Mouse (Mus musculus) frontal cortex, adult (tissue): ENCODE data around the gene Smarcd3.

Source experiments
- ATAC-seq: cut with Nextera tagmentation; 2 replicates; pipeline ENCODE4 v1.9.2; 2017; ENCODE audit warnings: mild to moderate bottlenecking, moderate library complexity, mixed read lengths; ENCODE audit not compliant: low TSS enrichment

Smarcd3 gene

DNA sequence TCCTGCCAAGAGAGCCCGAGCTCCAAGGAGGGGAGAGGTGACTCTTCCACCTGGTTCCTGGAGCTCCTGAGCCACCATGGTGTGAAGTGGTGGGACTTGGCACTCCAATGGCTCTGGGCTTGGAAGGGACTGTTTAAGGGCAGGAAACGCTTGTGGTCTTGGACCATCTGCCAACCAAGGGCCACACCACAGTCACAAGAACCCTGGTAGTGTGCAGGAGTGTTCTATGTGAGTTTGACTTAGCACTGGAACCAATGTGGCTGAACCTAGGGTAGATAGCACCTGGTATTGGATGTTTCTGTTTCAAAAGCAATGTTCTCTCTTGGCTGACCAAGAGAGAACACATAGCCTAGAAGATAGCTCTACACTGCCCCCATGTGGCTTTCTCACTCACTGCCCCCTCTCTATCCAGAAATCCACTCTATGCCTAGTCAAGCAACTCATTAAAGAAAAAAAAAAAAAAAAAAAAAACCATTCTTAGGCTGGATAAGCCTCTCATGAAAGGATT is 26.9 kb downstream of the Smarcd3 start:
- ATAC-seq: peak; percentile 49

DNA sequence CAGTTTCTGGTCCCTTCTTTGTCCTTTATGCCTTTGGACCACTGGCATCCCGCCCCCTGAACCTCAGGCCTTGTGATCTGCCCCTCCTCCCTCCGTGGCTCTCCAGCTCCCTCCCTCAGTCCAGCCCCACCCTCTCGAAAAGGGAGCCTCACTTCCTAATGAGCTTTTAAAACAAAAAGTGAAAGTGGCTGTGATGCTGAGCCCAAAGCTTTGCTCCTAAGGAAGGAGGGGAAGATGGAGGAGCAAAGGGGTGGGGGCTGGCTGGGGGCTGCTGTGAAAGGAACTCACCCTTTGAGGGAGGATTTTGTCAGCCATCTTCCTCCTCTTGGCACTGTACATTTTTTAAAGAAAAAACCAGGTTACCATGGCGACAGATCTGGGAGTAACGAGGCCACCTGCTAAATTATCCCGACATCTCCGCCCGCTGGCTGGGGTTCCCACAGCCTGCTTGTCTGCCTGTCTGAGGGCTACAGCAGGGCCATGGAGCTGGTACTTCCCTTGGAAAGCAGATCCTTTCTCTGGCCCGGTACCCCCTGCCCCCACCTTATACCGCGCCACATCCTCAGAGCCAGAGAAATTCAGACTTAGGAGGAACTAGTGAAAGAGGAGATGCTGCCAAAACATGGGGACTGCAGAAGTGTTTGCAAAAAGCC is 27.6 kb downstream of the Smarcd3 start:
- ATAC-seq: peak; percentile 53

DNA sequence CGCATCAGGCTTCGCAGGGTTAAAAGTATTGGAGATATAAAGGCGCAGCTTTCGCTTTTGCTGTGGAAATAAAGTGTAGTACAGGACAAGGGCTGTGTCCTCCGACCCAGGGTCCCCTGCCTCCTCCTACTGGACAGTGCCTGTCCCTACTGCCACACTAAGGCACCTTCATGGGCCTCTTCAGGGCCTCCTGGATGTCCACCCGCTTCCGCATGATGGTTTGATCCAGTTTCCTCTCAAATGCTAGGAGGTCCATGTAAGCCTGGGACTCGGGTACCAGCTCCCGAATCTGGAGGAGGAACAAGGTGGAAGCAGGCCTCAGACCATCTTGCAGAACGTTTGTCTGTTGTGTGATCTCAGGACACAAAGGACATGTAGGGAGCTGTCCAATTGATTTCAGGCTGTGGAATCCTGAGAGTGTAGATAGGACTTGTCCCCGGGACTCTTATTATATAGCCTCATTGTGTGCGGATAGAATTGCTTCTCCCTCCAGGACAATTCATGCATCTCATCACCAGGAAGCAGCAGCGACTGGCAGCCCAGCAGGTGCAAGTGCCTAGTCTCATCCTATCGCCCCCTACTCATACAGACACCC is 28.3 kb downstream of the Smarcd3 start:
- ATAC-seq: no peak

GRCm38 (mm10) chr5:24595261-24595660 is 28.9 kb downstream of the Smarcd3 start:
- ATAC-seq: no peak

- ATAC-seq: no peak
Measured at GRCm38 (mm10) chr5:24594346-24594745, 29.9 kb downstream of the Smarcd3 start.

DNA sequence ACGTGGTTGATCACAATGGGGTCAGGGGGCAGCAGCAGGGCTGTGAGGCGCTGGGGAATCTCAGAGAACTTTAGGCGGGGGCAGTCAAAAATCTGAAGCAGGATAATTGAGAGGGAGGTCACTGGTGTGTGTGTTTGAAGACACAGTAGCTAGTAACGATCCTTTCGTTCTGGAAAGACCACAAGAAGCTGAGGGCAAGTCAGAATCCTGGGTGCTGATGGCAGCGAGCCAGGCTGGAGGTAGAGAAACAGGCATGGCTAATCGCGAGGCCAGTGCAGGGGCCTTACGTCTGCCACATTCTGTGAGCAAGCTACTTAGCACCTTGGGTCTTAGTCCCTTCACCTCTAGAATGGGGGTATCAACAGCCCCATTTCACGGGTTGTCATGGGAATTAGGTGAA is 30.3 kb downstream of the Smarcd3 start:
- no peak for ATAC-seq

- ATAC-seq: no peak
Measured at GRCm38 (mm10) chr5:24593230-24593629, 31.0 kb downstream of the Smarcd3 start.

DNA sequence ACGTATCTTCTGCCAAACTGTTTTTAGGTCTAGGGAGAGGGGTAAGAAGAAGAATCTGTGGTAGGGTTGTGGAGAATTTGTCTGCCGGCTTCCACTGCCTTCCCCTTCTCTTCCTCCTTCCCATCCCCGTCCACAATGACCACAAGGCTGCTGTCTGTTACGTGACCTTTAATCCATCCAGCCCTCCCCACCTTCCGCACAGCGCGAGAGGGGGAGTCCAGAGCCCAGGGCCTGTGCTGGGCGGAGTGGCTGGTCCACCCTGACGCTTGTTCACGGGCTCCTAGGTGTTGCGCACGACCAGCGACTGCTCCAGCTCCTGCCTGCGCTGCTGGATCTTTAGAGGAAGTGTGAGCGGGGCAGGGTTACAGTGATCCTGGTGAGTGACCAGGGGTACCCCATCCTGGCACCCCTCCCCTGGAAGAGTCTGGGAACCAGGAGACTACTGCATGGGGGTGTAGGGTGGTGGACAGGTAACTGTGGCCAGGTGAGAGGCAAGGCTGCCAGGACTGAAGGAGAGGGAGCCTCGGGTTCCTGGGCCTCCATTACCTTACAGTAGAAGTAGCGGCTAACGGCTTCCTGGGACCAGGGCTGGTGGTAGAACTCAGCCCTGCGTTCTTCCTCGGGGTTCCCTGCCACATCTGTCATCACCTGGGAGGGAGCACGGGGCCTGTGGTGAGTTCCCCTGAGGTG is 31.6 kb downstream of the Smarcd3 start:
- ATAC-seq: no peak

DNA sequence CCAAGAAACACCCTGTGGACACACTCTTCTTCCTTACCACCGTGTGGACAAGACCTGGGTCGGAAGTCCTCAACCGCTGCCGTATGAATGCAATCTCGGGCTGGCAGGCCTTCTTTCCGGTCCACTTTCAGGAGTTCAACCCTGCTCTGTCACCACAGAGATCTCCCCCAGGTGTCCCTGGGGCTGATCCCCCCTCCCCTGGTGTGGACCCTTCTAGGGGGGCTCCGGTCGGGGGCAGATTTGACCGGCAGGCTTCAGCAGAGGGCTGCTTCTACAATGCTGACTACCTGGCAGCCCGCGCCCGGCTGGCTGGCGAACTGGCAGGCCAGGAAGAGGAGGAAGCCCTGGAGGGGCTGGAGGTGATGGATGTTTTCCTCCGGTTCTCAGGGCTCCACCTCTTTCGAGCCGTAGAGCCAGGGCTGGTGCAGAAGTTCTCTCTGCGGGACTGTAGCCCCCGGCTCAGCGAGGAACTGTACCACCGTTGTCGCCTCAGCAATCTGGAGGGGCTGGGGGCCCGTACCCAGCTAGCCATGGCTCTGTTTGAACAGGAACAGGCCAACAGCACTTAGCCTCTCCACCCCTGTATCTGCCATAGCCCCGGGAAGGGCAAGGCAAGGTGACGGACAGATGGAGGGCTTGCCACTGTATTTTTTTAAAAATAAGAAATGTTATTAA is 32.3 kb downstream of the Smarcd3 start:
- ATAC-seq: no peak

GRCm38 (mm10) chr5:24591268-24591721 is 32.9 kb downstream of the Smarcd3 start:
- no peak for ATAC-seq

DNA sequence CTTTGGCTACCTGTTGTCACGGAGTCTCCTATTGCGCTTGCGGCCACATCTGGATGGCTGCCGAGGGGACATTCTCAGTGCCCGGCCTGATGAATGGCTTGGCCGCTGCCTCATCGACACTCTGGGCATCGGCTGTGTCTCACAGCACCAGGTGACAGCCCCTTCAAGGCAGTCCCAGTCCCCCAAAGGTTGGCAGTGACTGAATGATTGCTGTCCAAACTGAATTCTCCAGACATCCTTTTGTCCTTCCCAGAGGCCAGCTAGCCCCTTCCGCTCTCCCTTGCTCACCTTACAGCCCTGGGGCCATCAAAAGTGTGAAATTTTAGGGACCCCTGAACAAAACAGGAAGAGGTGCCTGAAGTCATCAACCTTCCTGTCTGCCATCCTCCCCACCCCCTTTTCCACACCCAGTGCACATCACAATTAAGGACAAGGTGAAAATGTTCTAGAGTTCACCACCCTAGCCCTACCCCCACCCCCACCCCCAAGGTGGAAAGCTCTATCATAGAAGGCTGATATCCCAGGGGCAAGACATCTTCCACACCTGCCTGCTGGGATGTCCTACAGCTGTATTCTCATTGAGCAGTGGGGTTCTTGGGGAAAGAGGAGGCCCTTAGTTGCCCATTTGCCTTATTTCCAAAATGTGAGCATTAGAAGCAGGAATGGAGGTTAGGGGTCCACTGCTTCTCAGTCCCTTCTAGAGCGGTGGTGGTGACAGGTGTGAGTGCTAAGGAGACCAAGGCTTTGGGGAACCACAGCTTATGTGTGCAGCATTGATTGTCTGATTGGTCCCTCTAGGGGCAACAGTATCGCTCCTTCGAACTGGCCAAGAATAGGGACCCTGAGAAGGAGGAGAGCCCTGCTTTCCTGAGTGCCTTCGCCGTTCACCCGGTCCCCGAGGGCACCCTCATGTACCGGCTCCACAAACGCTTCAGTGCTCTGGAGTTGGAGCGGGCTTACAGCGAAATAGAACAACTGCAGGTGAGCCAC is 34.4 kb downstream of the Smarcd3 start:
- ATAC-seq: no peak

DNA sequence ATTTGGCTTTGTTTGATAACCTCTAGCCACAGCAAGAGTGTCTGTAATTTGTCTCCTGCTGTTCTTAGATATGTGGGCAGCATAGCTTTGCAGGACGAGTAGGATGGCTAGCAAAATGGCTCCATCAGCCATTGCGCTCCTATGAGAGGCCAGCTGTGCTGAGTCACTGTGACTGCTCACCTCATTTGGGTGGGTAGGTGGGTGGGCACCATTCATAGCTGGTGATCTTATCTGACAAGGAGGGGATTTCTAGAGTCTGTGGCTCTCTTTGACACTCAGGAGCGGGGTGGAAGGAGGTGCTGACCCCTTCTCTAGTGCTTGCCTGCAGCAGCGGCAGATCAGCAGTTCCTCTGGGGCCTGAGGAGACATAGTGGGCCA is 37.0 kb downstream of the Smarcd3 start:
- peak; percentile 42 for ATAC-seq

DNA sequence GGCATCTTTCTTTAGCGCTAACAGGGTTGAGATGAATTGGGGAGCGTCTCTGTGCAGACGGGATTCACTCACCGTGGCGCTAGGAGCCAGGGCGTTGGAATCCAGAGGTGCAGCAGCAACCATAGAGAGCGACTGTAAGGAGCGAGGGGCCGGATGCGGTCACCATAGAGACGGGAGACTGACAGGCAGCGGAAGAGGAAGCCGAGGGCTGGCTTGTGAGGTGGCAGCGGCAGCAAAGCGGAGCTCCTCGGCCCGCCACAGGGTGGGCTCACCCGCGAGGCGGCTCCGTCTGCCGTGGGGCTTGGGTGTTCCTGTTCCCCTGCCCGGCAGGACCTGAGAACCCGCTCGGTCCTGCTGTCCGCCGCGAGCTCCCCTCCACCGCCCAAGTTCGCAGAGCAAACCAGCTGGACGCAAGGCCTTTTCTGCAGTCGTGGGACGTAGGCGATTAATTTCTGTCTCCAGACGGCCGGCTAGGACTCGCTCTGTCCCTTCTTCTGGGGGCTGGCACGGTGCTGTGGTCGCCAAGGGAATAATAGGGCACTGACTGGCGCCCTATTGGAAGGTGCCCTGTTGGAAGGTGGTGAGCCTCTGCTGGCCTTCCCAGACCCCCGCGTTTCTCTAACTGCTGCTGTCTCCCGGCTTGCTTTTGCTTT is 37.5 kb downstream of the Smarcd3 start, which contains the start of gene Chpf2:
Chpf2 (plus strand) TSS at position 195 of the 653 bp plus-strand sequence.
- ATAC-seq: peak; percentile 90

DNA sequence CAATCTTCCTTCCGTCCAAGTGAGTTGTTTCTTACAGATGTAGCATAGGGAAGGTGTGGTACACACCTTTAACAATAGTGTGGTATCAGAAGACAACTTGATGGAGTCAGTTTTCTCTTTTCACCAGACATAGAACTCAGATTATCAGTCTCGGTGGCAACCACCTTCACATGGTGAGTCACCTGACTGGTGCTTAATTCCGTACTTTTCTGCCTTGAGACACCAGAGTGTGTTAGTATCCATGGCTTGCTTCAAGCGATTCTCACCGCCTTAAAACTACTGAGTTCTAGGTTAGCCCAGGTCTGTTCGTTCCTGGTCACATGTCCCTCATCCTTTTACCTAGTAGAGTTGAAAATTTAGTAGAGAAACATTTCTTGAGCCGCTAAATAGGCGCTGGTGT is 38.1 kb downstream of the Smarcd3 start:
- peak; percentile 20 for ATAC-seq

GRCm38 (mm10) chr5:24578109-24578963 is 45.9 kb downstream of the Smarcd3 start:
- ATAC-seq: no peak

DNA sequence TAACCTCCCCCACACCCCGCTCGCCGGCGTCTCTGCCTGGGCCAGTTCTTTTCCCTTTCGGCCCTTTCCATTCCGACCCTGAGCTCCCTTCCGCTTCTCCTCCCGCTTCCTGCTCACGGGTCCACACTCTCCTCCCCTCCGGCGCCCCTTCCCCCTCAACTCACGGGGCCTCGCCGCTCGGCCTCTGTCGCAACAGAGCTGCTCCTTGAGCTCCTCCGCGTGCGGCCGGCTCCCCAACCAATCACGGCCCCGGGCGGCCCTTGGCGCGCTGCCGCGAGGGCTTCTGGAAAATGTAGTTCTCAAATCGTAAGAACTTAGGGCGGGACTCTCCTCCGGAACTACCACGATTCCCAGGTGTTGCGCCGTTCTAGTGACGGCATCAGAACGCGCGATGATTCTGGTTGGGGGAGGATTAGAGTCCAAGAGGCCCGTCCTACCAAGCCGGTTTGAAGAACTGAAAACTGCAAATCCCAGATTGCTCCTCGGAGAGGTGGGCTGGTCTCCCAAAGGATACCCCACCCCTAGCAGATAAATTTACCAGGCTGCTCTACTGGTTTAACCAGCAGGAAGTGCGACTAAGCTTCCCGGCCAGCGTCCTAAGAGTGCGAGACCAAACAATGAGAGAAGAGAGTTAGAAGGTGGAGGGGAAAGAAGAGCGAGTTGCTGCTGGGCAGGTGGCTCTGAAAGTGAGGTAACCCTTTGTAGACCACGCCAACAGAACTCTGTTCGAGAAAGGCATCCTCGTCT is 46.9 kb downstream of the Smarcd3 start, which contains the start of gene Abcf2:
Abcf2 (minus strand) TSS at position 285 of the 747 bp plus-strand sequence.
- peak; percentile 96 for ATAC-seq

GRCm38 (mm10) chr5:24576801-24577182 is 47.4 kb downstream of the Smarcd3 start:
- ATAC-seq: peak; percentile 22; the same call in 1 of the 2 replicates

- no peak for ATAC-seq
Measured at GRCm38 (mm10) chr5:24575948-24576347, 48.3 kb downstream of the Smarcd3 start.

GRCm38 (mm10) chr5:24556709-24557108 is 67.5 kb downstream of the Smarcd3 start, which contains the start of gene 4931409K22Rik:
Gene 4931409K22Rik, minus strand, starts transcription at chr5:24556809.
- no peak for ATAC-seq
